Mouse (Mus musculus): ENCODE measurements around the gene Zswim1.
A peak's percentile ranks its signal among the peaks of the same experiment; 100 is the strongest.

- TF ChIP-seq POLR2A (IDR thresholded peaks at IDR 0.05; ENCODE audit: borderline replicate concordance, control insufficient read depth, low read depth, low read length) = peak; percentile 56; the same call in 1 of the 2 replicates
- TF ChIP-seq CTCF (IDR thresholded peaks at IDR 0.05; ENCODE audit: control insufficient read depth, insufficient read depth, low read length) = peak; percentile 64; the same call in 1 of the 2 replicates
Observed at GRCm38 (mm10) chr2:164832748-164833301, 10.3 kb downstream of the Zswim1 start, which contains the start of gene Ctsa.

Data from bone marrow, adult 2 months (tissue).